Mouse (Mus musculus) forebrain, embryonic 14.5 days (tissue): ENCODE measurements at regions not wholly inside any gene's neighbourhood (a gene's known extent, or its start where the extent isn't known, plus 50 kb on each side); places are given as distances from the start of the nearest gene placed in this dataset.

ENCODE experiments used
- ATAC-seq: fragments of 200-750 bp; cut with Nextera tagmentation; 2 replicates; pipeline ENCODE4 v1.8.0; 2017; ENCODE audit warnings: mild to moderate bottlenecking, moderate library complexity
- DNase-seq: peaks from one replicate; pipeline ENCODE4 v3.0.0-alpha.2; 2015; ENCODE audit warnings: low spot score
- H3K27ac ChIP-seq: fragments of 300-500 bp; sonication (generic); 2 replicates; pipeline ENCODE4 v1.5.1; 2014; ENCODE audit warnings: low read depth, mild to moderate bottlenecking, control low read depth, low read length, moderate library complexity
- H3K27me3 ChIP-seq: fragments of 300-500 bp; sonication (generic); replicated peaks from 2 replicates; pipeline ENCODE4 v1.6.1; 2014; ENCODE audit warnings: low read length, control low read depth, mixed read lengths; ENCODE audit not compliant: control insufficient read depth, insufficient read depth
- H3K36me3 ChIP-seq: fragments of 300-500 bp; sonication (generic); 2 replicates; pipeline ENCODE4 v1.6.1; 2014; ENCODE audit warnings: low read length, control low read depth; ENCODE audit not compliant: control insufficient read depth, insufficient read depth
- H3K4me1 ChIP-seq: fragments of 300-500 bp; sonication (generic); 2 replicates; pipeline ENCODE4 v1.6.1; 2014; ENCODE audit warnings: antibody characterized with exemption, low read length, control low read depth; ENCODE audit not compliant: control insufficient read depth, insufficient read depth
- H3K4me2 ChIP-seq: fragments of 300-500 bp; sonication (generic); 2 replicates; pipeline ENCODE4 v1.6.1; 2014; ENCODE audit warnings: mild to moderate bottlenecking, control low read depth, low read length
- H3K4me3 ChIP-seq: fragments of 300-500 bp; sonication (generic); 2 replicates; pipeline ENCODE4 v1.5.1; 2014; ENCODE audit warnings: low read depth, low read length, control low read depth
- H3K9ac ChIP-seq: fragments of 300-500 bp; sonication (generic); 2 replicates; pipeline ENCODE4 v1.6.1; 2014; ENCODE audit warnings: mild to moderate bottlenecking, low read length, control low read depth, moderate library complexity
- H3K9me3 ChIP-seq: fragments of 300-500 bp; sonication (generic); replicated peaks from 2 replicates; pipeline ENCODE4 v1.6.1; 2016; ENCODE audit warnings: low read length, control low read depth, mixed read lengths; ENCODE audit not compliant: control insufficient read depth
- WGBS: fragments of 180-500 bp; shearing (Covaris S2); extraction: QIAGEN DNeasy Blood & Tissue Kit; methylation state at CpG from one replicate; pipeline ENCODE4 v1.1.7; 2014; 5-methylcytosine and 5-hydroxymethylcytosine counted together

DNA sequence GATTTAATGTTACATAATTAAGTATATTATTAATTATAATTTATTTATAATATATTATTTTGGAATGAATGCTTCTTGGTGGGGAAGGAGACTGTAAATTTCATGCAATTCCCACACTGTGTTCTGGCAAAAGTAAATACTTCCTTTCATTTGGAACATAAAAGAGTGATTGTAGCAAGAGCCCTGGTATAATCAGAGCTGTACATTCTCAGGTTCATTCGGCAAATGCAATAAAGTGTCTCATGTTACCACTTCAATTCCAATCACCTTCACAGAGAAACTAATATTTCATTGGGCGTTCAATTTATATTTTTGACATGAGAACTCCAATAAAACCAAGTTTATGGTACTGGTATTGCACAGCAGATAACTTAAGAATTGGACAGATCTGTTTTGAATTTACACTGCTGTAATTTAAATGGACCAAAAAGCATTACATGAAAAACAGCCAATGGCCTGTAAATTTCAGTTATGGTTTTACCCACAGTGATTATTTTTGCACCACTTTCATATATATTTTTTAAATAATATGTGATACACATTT, 569.0 kb downstream of the Pcdh7 start:
- H3K36me3 ChIP-seq: no peaks in the 10 kb centered on the region
- no peak overlapping the region for H3K4me2 ChIP-seq
- H3K27ac ChIP-seq: no peak overlapping the region
- WGBS: 79% methylated on average over 2 of the region's 2 CpGs
- H3K9ac ChIP-seq: no peak overlapping the region
- DNase-seq: no peak
- no peaks in the 10 kb centered on the region for H3K9me3 ChIP-seq
- ATAC-seq: no peak
- H3K4me3 ChIP-seq: no peak overlapping the region
- H3K4me1 ChIP-seq: no peaks in the 10 kb centered on the region
- H3K27me3 ChIP-seq: no peaks in the 10 kb centered on the region

- whole genome bisulfite sequencing: 95% methylated on average over 2 of the region's 2 CpGs
- no peak overlapping the region for H3K4me2 ChIP-seq
- H3K27me3 ChIP-seq: no peaks in the 10 kb centered on the region
- DNase-seq (no peak), ATAC-seq (no peak)
- H3K4me3 ChIP-seq: no peak overlapping the region
- no peak overlapping the region for H3K9ac ChIP-seq
- H3K27ac ChIP-seq: no peak overlapping the region
- no peaks in the 10 kb centered on the region for H3K36me3 ChIP-seq
- H3K9me3 ChIP-seq: no peaks in the 10 kb centered on the region
- H3K4me1 ChIP-seq: no peaks in the 10 kb centered on the region
Measured at GRCm38 (mm10) chr5:58291261-58291660, 573.5 kb downstream of the Pcdh7 start.

- ATAC-seq: no peak
- H3K9me3 ChIP-seq: no peaks in the 10 kb centered on the region
- H3K27ac ChIP-seq: no peak overlapping the region
- H3K9ac ChIP-seq: no peak overlapping the region
- DNase-seq: no peak
- H3K27me3 ChIP-seq: no peaks in the 10 kb centered on the region
- WGBS: 93% methylated on average over 3 of the region's 3 CpGs
- H3K4me1 ChIP-seq: no peaks in the 10 kb centered on the region
- H3K4me2 ChIP-seq: no peak overlapping the region
- H3K4me3 ChIP-seq: no peak overlapping the region
- H3K36me3 ChIP-seq: no peaks in the 10 kb centered on the region
Measured at GRCm38 (mm10) chr5:58294903-58295302, 577.1 kb downstream of the Pcdh7 start.

GRCm38 (mm10) chr5:58331356-58331755, 613.6 kb downstream of the Pcdh7 start:
- 66% methylated on average over 3 of the region's 3 CpGs for WGBS
- no peak for ATAC-seq
- no peaks in the 10 kb centered on the region for H3K36me3 ChIP-seq
- no peak overlapping the region for H3K4me3 ChIP-seq
- H3K27me3 ChIP-seq: no peaks in the 10 kb centered on the region
- H3K4me1 ChIP-seq: no peaks in the 10 kb centered on the region
- peak; percentile 62 for DNase-seq
- H3K9me3 ChIP-seq: no peaks in the 10 kb centered on the region
- H3K27ac ChIP-seq: no peak overlapping the region
- H3K4me2 ChIP-seq: no peak overlapping the region
- no peak overlapping the region for H3K9ac ChIP-seq
